Mouse (Mus musculus) midbrain, embryonic 15.5 days (tissue): ENCODE measurements around the gene Hsh2d. TPM values are rescaled to one million over a fixed set of nuclear protein-coding genes. Genes with fewer than 3 reads are reported as not detected.

Source experiments
- ATAC-seq: fragments of 200-750 bp; cut with Nextera tagmentation; replicated peaks from 2 replicates; pipeline ENCODE4 v1.8.0; 2017; ENCODE audit warnings: moderate TSS enrichment
- H3K27ac ChIP-seq: fragments of 300-500 bp; sonication (generic); 2 replicates; pipeline ENCODE4 v1.5.1; 2015; ENCODE audit warnings: mild to moderate bottlenecking, inconsistent platforms
- H3K27me3 ChIP-seq: fragments of 300-500 bp; sonication (generic); replicated peaks from 2 replicates; pipeline ENCODE4 v1.6.1; 2015; ENCODE audit warnings: inconsistent platforms
- H3K36me3 ChIP-seq: fragments of 300-500 bp; sonication (generic); replicated peaks from 2 replicates; pipeline ENCODE4 v1.6.1; 2015; ENCODE audit warnings: inconsistent platforms
- H3K4me1 ChIP-seq: fragments of 300-500 bp; sonication (generic); 2 replicates; pipeline ENCODE4 v1.6.1; 2015; ENCODE audit warnings: inconsistent platforms
- H3K4me2 ChIP-seq: fragments of 300-500 bp; sonication (generic); 2 replicates; pipeline ENCODE4 v1.6.1; 2015; ENCODE audit warnings: inconsistent platforms, mild to moderate bottlenecking, moderate library complexity
- H3K4me3 ChIP-seq: fragments of 300-500 bp; sonication (generic); 2 replicates; pipeline ENCODE4 v1.5.1; 2015; ENCODE audit warnings: mild to moderate bottlenecking, inconsistent platforms
- H3K9ac ChIP-seq: fragments of 300-500 bp; sonication (generic); 2 replicates; pipeline ENCODE4 v1.6.1; 2015; ENCODE audit warnings: mild to moderate bottlenecking, inconsistent platforms
- H3K9me3 ChIP-seq: fragments of 300-500 bp; sonication (generic); 2 replicates; pipeline ENCODE4 v1.6.1; 2016; ENCODE audit warnings: inconsistent platforms
- WGBS: fragments of 180-500 bp; shearing (Covaris S2); methylation state at CpG from one replicate; pipeline ENCODE4 v1.1.7; 2015; ENCODE audit warnings: mixed read lengths; 5-methylcytosine and 5-hydroxymethylcytosine counted together
- polyA plus RNA-seq: library from polyadenylated mRNA; unstranded; fragments of >200 nt; fragmentation: Nextera tagmentation; extraction: Ambion mirVana; gene quantifications from 2 replicates; pipeline ENCODE4 v1.2.1, GENCODE M21; 2015

Gene Hsh2d
- polyA plus RNA-seq, 1 experiment from 2014 or later = not detected

DNA sequence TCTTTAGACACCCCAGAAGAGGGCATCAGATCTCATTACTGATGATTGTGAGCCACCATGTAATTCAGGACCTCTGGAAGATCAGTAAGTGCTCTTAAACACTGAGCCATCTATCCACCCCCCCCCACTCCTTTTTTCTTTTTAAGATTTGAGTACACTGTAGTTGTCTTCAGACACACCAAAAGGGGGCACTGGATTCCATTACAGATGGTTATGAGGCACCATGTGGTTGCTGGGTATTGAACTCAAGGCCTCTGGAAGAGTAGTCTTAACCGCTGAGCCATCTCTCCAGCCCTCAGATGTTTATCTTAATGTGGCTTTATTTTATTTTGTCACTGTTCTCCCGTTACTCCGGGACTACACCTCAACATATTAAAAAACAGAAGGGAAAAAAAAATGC is 29.4 kb upstream of the Hsh2d start:
- Histone ChIP-seq H3K4me2 (peak overlapping the region; percentile 73), H3K9me3 (no peaks in the 10 kb centered on the region), H3K4me1 (peaks cover 28% of the 10 kb centered on the region), H3K36me3 (0 out of 2 replicates have a peak, but pooled peaks cover 3% of the 10 kb centered on the region), H3K4me3 (peak overlapping the region; percentile 79), H3K9ac (peak overlapping the region; percentile 51), H3K27me3 (no peaks in the 10 kb centered on the region), H3K27ac (peak overlapping the region; percentile 81; the same call in 1 of the 2 replicates)
- 77% methylated on average over 3 of the region's 3 CpGs for WGBS
- ATAC-seq = no peak

GRCm38 (mm10) chr8:72160707-72161697 is 28.4 kb upstream of the Hsh2d start, which contains the start of gene Rab8a:
Gene Rab8a, plus strand, starts transcription at chr8:72161200.
- peak; percentile 99 for ATAC-seq
- peak within 1 kb of the TSS; percentile 79 for H3K4me3 ChIP-seq
- peak within 1 kb of the TSS; percentile 73 for H3K4me2 ChIP-seq
- H3K9me3 ChIP-seq = no peaks in the 10 kb centered on the region
- H3K4me1 ChIP-seq = peaks cover 28% of the 10 kb centered on the region
- WGBS = under 1% methylated on average over 82 of the region's 82 CpGs
- peak within 1 kb of the TSS; percentile 83 for H3K27ac ChIP-seq
- H3K27me3 ChIP-seq = no peaks in the 10 kb centered on the region
- H3K36me3 ChIP-seq = 0 out of 2 replicates have a peak, but pooled peaks cover 3% of the 10 kb centered on the region
- peak within 1 kb of the TSS; percentile 93 for H3K9ac ChIP-seq

GRCm38 (mm10) chr8:72162821-72163220 is 26.6 kb upstream of the Hsh2d start:
- 0 out of 2 replicates have a peak, but pooled peaks cover 3% of the 10 kb centered on the region for H3K36me3 ChIP-seq
- H3K27ac ChIP-seq = no peak overlapping the region
- 0 out of 2 replicates have a peak overlapping the region, but pooled peaks have one; percentile 72 for H3K4me2 ChIP-seq
- H3K4me1 ChIP-seq = peaks cover 28% of the 10 kb centered on the region
- ATAC-seq = no peak
- H3K9me3 ChIP-seq = no peaks in the 10 kb centered on the region
- H3K4me3 ChIP-seq = 0 out of 2 replicates have a peak overlapping the region, but pooled peaks have one; percentile 79
- H3K27me3 ChIP-seq = no peaks in the 10 kb centered on the region
- no peak overlapping the region for H3K9ac ChIP-seq

- Histone ChIP-seq H3K9ac (no peak overlapping the region), H3K36me3 (peaks cover 57% of the 10 kb centered on the region), H3K4me3 (no peak overlapping the region), H3K27ac (no peak overlapping the region), H3K27me3 (no peaks in the 10 kb centered on the region), H3K4me2 (no peak overlapping the region), H3K9me3 (no peaks in the 10 kb centered on the region), H3K4me1 (no peaks in the 10 kb centered on the region)
- ATAC-seq = no peak
- WGBS = 92% methylated on average over 3 of the region's 3 CpGs
Measured at GRCm38 (mm10) chr8:72169098-72169668, 20.3 kb upstream of the Hsh2d start.

DNA sequence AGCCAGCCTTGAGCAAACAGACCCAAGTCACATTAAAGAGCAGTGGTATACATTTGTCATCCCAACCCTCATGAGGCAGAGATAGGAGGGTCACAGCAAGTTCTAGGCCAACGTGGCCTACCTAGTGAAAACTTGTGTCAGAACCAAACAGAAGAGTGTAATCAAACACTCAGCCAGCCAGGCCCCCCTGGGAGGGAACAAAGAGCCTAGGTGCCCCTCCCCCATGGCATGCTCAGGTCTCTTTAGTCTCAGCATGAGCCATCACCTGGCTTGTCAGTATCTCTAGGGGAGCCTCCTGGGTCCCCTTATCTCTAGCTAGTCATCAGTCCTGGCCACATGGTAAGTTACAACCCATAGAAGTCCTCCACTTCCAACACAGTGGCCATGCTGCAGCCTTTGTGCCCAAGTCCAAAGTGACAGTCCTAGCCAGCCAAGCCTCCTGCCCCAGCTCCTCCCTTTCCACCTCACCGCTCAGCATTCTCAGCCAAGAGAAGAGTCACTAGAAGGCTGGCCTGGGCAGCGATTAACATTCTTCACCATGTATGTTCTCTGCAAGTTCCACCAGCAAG is 19.7 kb upstream of the Hsh2d start:
- Histone ChIP-seq H3K9ac (no peak overlapping the region), H3K27ac (no peak overlapping the region), H3K4me2 (no peak overlapping the region), H3K36me3 (peaks cover 60% of the 10 kb centered on the region), H3K27me3 (no peaks in the 10 kb centered on the region), H3K9me3 (no peaks in the 10 kb centered on the region), H3K4me3 (no peak overlapping the region), H3K4me1 (no peaks in the 10 kb centered on the region)
- ATAC-seq = no peak
- WGBS = 94% methylated on average over 3 of the region's 3 CpGs

DNA sequence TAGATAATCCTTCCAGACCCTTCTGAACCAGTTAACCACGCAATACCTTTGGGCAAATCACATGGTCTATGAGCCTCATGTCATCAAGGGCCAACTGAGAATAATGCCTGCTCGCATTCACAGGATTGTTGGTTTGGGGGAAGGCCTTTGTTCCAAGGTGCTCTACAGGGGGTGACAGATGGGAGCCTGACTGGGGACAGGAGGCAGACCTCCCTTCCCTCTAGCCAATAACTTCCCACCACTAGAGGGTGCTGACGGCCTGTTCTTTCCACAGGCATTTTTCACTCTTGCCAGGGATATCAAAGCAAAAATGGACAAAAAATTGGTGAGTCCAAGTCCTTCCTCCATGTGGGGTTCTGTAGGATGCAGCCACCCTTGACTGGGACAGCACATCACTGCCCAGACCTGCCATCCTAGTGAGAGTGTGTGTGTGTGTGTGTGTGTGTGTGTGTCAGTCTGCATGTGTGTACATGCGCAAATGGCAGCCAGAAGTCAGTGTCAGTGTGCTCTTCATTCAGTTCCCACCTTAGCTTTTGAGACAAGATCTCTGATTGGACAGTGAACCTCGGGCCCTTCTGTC is 12.0 kb upstream of the Hsh2d start:
- Histone ChIP-seq H3K27ac (no peak overlapping the region), H3K4me3 (no peak overlapping the region), H3K9ac (no peak overlapping the region), H3K9me3 (no peaks in the 10 kb centered on the region), H3K4me2 (no peak overlapping the region), H3K4me1 (no peaks in the 10 kb centered on the region), H3K36me3 (peaks cover 59% of the 10 kb centered on the region), H3K27me3 (no peaks in the 10 kb centered on the region)
- WGBS = 53% methylated on average over 5 of the region's 5 CpGs
- ATAC-seq = peak; percentile 59; the same call in 1 of the 2 replicates

DNA sequence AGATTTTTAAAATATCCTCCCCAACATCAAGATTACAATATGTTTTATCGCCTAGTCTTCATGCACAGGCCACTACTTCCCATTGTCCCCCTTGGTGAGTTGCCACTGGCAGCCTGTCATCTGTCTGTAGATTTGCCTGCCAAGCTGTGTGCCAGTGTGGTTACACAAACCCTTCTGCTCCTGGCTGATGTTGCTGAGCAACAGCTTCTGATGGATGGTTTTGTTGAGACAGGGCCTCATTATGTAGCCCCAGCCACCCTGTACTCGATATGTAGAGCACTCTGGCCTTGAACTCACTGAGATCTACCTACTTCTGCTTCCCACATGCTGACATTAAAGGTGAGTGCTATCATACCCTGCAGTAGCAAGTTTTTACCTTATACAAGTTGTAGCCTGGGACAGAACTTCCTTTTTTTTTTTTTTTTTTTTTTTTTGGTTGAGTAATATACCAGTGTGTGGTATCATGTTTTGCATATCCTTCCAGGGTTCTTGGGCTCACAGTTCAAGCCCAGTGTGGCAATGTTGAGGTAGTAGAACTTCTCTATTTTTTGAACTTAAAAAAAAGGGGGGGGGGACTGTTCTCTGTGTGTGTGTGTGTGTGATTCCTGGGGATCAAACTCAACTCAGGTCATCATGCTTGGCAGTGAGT is 5.8 kb upstream of the Hsh2d start:
- H3K27ac ChIP-seq = no peak overlapping the region

GRCm38 (mm10) chr8:72187793-72188331 is 1.6 kb upstream of the Hsh2d start:
- no peaks in the 10 kb centered on the region for H3K27me3 ChIP-seq
- H3K4me2 ChIP-seq = no peak overlapping the region
- H3K4me1 ChIP-seq = no peaks in the 10 kb centered on the region
- no peak overlapping the region for H3K27ac ChIP-seq
- ATAC-seq = no peak
- no peaks in the 10 kb centered on the region for H3K36me3 ChIP-seq
- WGBS = 90% methylated on average over 2 of the region's 2 CpGs
- H3K4me3 ChIP-seq = no peak overlapping the region
- H3K9me3 ChIP-seq = no peaks in the 10 kb centered on the region
- H3K9ac ChIP-seq = no peak overlapping the region

More for the DNA sequence above, 5.8 kb upstream of the Hsh2d start:
- no peak overlapping the region for H3K9ac ChIP-seq
- no peaks in the 10 kb centered on the region for H3K27me3 ChIP-seq
- 0 out of 2 replicates have a peak, but pooled peaks have one; percentile 39 for ATAC-seq
- 88% methylated on average over 2 of the region's 2 CpGs for WGBS
- H3K9me3 ChIP-seq = no peaks in the 10 kb centered on the region
- H3K4me1 ChIP-seq = no peaks in the 10 kb centered on the region
- H3K4me2 ChIP-seq = no peak overlapping the region
- no peak overlapping the region for H3K4me3 ChIP-seq
- H3K36me3 ChIP-seq = peaks cover 16% of the 10 kb centered on the region

GRCm38 (mm10) chr8:72190215-72190539 is 739 bp downstream of the Hsh2d start:
- Histone ChIP-seq H3K4me3 (no peak overlapping the region), H3K36me3 (no peaks in the 10 kb centered on the region), H3K9me3 (no peaks in the 10 kb centered on the region), H3K27me3 (no peaks in the 10 kb centered on the region), H3K4me2 (no peak overlapping the region), H3K9ac (no peak overlapping the region), H3K4me1 (no peaks in the 10 kb centered on the region), H3K27ac (no peak overlapping the region)
- 82% methylated on average over 2 of the region's 2 CpGs for WGBS
- no peak for ATAC-seq

GRCm38 (mm10) chr8:72192065-72192464 is 2.6 kb downstream of the Hsh2d start:
- no peaks in the 10 kb centered on the region for H3K9me3 ChIP-seq
- no peak overlapping the region for H3K27ac ChIP-seq
- no peaks in the 10 kb centered on the region for H3K36me3 ChIP-seq
- no peaks in the 10 kb centered on the region for H3K27me3 ChIP-seq
- no peaks in the 10 kb centered on the region for H3K4me1 ChIP-seq
- no peak overlapping the region for H3K9ac ChIP-seq
- no peak for ATAC-seq
- no peak overlapping the region for H3K4me2 ChIP-seq
- H3K4me3 ChIP-seq = no peak overlapping the region

- H3K36me3 ChIP-seq = no peaks in the 10 kb centered on the region
- no peak overlapping the region for H3K4me3 ChIP-seq
- no peak for ATAC-seq
- H3K4me1 ChIP-seq = no peaks in the 10 kb centered on the region
- no peaks in the 10 kb centered on the region for H3K27me3 ChIP-seq
- no peak overlapping the region for H3K9ac ChIP-seq
- WGBS = 66% methylated on average over 8 of the region's 8 CpGs
- H3K4me2 ChIP-seq = no peak overlapping the region
- H3K9me3 ChIP-seq = peaks cover 7% of the 10 kb centered on the region; the same call in 1 of the 2 replicates
- H3K27ac ChIP-seq = no peak overlapping the region
Measured at GRCm38 (mm10) chr8:72197997-72198396, 8.6 kb downstream of the Hsh2d start.
